Mouse (Mus musculus): Measurements from ENCODE around the gene Arhgap44. TPM values are rescaled to one million over a fixed set of nuclear protein-coding genes. Genes with fewer than 3 reads are reported as not detected.

The Arhgap44 gene
- total RNA-seq, 2 experiments from 2014 or later, result 106 to 115 TPM

- DNase-seq (ENCODE audit: low spot score in 2 of 2), result no peak
Measured at GRCm38 (mm10) chr11:65016754-65017153, 146.0 kb downstream of the Arhgap44 start.

GRCm38 (mm10) chr11:65013906-65014305, 148.9 kb downstream of the Arhgap44 start:
- DNase-seq (ENCODE audit: low spot score in 2 of 2), result no peak

- no peak for DNase-seq (ENCODE audit: low spot score in 2 of 2)
Measured at GRCm38 (mm10) chr11:65006047-65006446, 156.7 kb downstream of the Arhgap44 start.

GRCm38 (mm10) chr11:65004836-65005235, 157.9 kb downstream of the Arhgap44 start:
- DNase-seq (ENCODE audit: low spot score in 2 of 2), result no peak

- DNase-seq (ENCODE audit: low spot score in 2 of 2), result no peak
Measured at GRCm38 (mm10) chr11:65003611-65004010, 159.2 kb downstream of the Arhgap44 start.

GRCm38 (mm10) chr11:65001729-65002128, 161.0 kb downstream of the Arhgap44 start:
- DNase-seq (ENCODE audit: low spot score in 2 of 2), result no peak

GRCm38 (mm10) chr11:64999685-65000084, 163.1 kb downstream of the Arhgap44 start:
- no peak for DNase-seq (ENCODE audit: low spot score in 2 of 2)

- DNase-seq (ENCODE audit: low spot score in 2 of 2), result no peak
Measured at GRCm38 (mm10) chr11:64998439-64998838, 164.3 kb downstream of the Arhgap44 start.

GRCm38 (mm10) chr11:64988556-64988955, 174.2 kb downstream of the Arhgap44 start:
- DNase-seq (ENCODE audit: low spot score in 2 of 2), result no peak

GRCm38 (mm10) chr11:64979489-64979845, 183.3 kb downstream of the Arhgap44 start:
- DNase-seq (ENCODE audit: low spot score in 2 of 2), result no peak

GRCm38 (mm10) chr11:64978720-64979488, 183.9 kb downstream of the Arhgap44 start, which contains the start of gene Elac2:
Gene Elac2 (plus strand): TSS chr11:64979038.
- peak; percentile 98 to 99 for DNase-seq (ENCODE audit: low spot score in 2 of 2)

- DNase-seq (ENCODE audit: low spot score in 2 of 2), result no peak
Measured at GRCm38 (mm10) chr11:64972418-64972817, 190.3 kb downstream of the Arhgap44 start.

- no peak for DNase-seq (ENCODE audit: low spot score in 2 of 2)
Measured at GRCm38 (mm10) chr11:64971471-64971988, 191.2 kb downstream of the Arhgap44 start.

- DNase-seq (ENCODE audit: low spot score in 2 of 2), result no peak
Measured at GRCm38 (mm10) chr11:64968939-64969342, 193.8 kb downstream of the Arhgap44 start.

- peak; percentile 76 to 79 for DNase-seq (ENCODE audit: low spot score in 2 of 2)
Measured at GRCm38 (mm10) chr11:64968507-64968906, 194.3 kb downstream of the Arhgap44 start.

- no peak for DNase-seq (ENCODE audit: low spot score in 2 of 2)
Measured at GRCm38 (mm10) chr11:64962629-64963028, 200.1 kb downstream of the Arhgap44 start.

- DNase-seq (ENCODE audit: low spot score in 2 of 2), result no peak
Measured at GRCm38 (mm10) chr11:64956962-64957729, 205.6 kb downstream of the Arhgap44 start.

Small RNA genes within 50 kb of the gene (microRNA-seq; reads per million reads assigned to microRNA genes)
- gene Gm25991, result 0 reads per million in 2 experiments

Other genes with a start within 250 kb of the Arhgap44 start
- gene Elac2, start 183.9 kb downstream of the Arhgap44 start, total RNA-seq (2021), result 10 to 100 TPM; 25.9 to 27.3 TPM
- gene 1700086D15Rik, start 3.1 kb downstream of the Arhgap44 start, total RNA-seq (2021), result 1 to 10 TPM; 1.6 to 3.6 TPM
- gene Myocd, start 107.0 kb upstream of the Arhgap44 start, total RNA-seq (2021), result under 1 TPM; 0.50 to 0.78 TPM

Measured in layer of hippocampus, postnatal 14 days (tissue).